Mouse (Mus musculus): Measurements from ENCODE around the gene Olfr464. TPM values are rescaled to one million over a fixed set of nuclear protein-coding genes. Genes with fewer than 3 reads are reported as not detected.

The Olfr464 gene
- polyA plus RNA-seq, 1 experiment from 2014 or later: not detected

Other genes with a start within 250 kb of the Olfr464 start
- 164 and 168 TPM in 2 replicates for gene Supt4a, start 183.4 kb downstream of the Olfr464 start, polyA plus RNA-seq (2015; fragmentation: Nextera tagmentation; extraction: Ambion mirVana)
- gene Tspoap1, start 160.4 kb downstream of the Olfr464 start, polyA plus RNA-seq (2015; fragmentation: Nextera tagmentation; extraction: Ambion mirVana): 4.4 and 5.1 TPM in 2 replicates
- 4.2 and 5.7 TPM in 2 replicates for gene Mpo, start 127.4 kb downstream of the Olfr464 start, polyA plus RNA-seq (2015; fragmentation: Nextera tagmentation; extraction: Ambion mirVana)
- 0.44 TPM in 1 of 2 replicates, not detected in the other for gene Lpo, start 92.7 kb downstream of the Olfr464 start, polyA plus RNA-seq (2015; fragmentation: Nextera tagmentation; extraction: Ambion mirVana)
- gene Mks1, start 67.8 kb downstream of the Olfr464 start, polyA plus RNA-seq (2015; fragmentation: Nextera tagmentation; extraction: Ambion mirVana): 16.9 and 18.7 TPM in 2 replicates
- 0.47 and 0.53 TPM in 2 replicates for gene Epx, start 45.4 kb downstream of the Olfr464 start, polyA plus RNA-seq (2015; fragmentation: Nextera tagmentation; extraction: Ambion mirVana)
- not detected in 2 replicates for gene Olfr462, start 28.7 kb downstream of the Olfr464 start, polyA plus RNA-seq (2015; fragmentation: Nextera tagmentation; extraction: Ambion mirVana)
- not detected in 2 replicates for gene Olfr463, start 23.6 kb downstream of the Olfr464 start, polyA plus RNA-seq (2015; fragmentation: Nextera tagmentation; extraction: Ambion mirVana)
- 22.9 and 25.0 TPM in 2 replicates for gene Dynll2, start 66.6 kb upstream of the Olfr464 start, polyA plus RNA-seq (2015; fragmentation: Nextera tagmentation; extraction: Ambion mirVana)
- 320 and 328 TPM in 2 replicates for gene Srsf1, start 126.4 kb upstream of the Olfr464 start, polyA plus RNA-seq (2015; fragmentation: Nextera tagmentation; extraction: Ambion mirVana)
- 42.5 and 42.8 TPM in 2 replicates for gene Vezf1, start 147.3 kb upstream of the Olfr464 start, polyA plus RNA-seq (2015; fragmentation: Nextera tagmentation; extraction: Ambion mirVana)
- gene Cuedc1, start 177.1 kb upstream of the Olfr464 start, polyA plus RNA-seq (2015; fragmentation: Nextera tagmentation; extraction: Ambion mirVana): 18.8 and 23.4 TPM in 2 replicates

Data from kidney, embryonic 15.5 days (tissue).